18 mouse cellular contexts compared by ENCODE assay signal in genomic region chr8:87723015-87723414, GRCm38 (mm10).
DNase-seq lines count a peak whose midpoint lies in the region; ATAC-seq and TF ChIP-seq lines count a peak whose summit lies in the region.
"Had no signal": no experiment of that assay in that cellular context is flagged by ENCODE, and none has a peak within 500 bp of the region (broad histone marks: within the 10 kb centered on the region; RNA-seq: fewer than 3 reads in every experiment).

No protein-coding gene starts in this region.

- H3K4me2 ChIP-seq in midbrain, embryonic 13.5 days (replicated peaks) = no peak overlapping the region
- no peak overlapping the region for H3K4me2 ChIP-seq in hindbrain, embryonic 15.5 days
- H3K4me2 ChIP-seq in neural tube, embryonic 15.5 days = no peak overlapping the region
- H3K4me2 ChIP-seq: stomach, embryonic 15.5 days had no signal

- DNase-seq in gastrocnemius, adult 2 months = no peak
- DNase-seq in gastrocnemius, postnatal 10 days = no peak
- DNase-seq in midbrain, embryonic 10.5 days (ENCODE audit: low spot score) = no peak
- DNase-seq in right cerebral cortex, adult 18-20 months = no peak
- DNase-seq: cerebellum, postnatal 36 days; gastrocnemius, postnatal 25 days; kidney, adult 9 months; liver; lung, adult 18-20 months; thymus, postnatal 14 days had no signal

- H3K4me3 ChIP-seq in gastrocnemius, adult 2 months = no peak overlapping the region
- H3K4me3 ChIP-seq in midbrain, embryonic 13.5 days (replicated peaks) = no peak overlapping the region
- no peak overlapping the region for H3K4me3 ChIP-seq in midbrain, embryonic 10.5 days
- H3K4me3 ChIP-seq in hindbrain, embryonic 15.5 days = no peak overlapping the region
- H3K4me3 ChIP-seq in neural tube, embryonic 15.5 days (replicated peaks) = no peak overlapping the region
- H3K4me3 ChIP-seq: heart, embryonic 10.5 days; stomach, embryonic 15.5 days had no signal

- H3K36me3 ChIP-seq in midbrain, embryonic 13.5 days = no peaks in the 10 kb centered on the region
- peaks cover 23% of the 10 kb centered on the region for H3K36me3 ChIP-seq in midbrain, embryonic 10.5 days
- no peaks in the 10 kb centered on the region for H3K36me3 ChIP-seq in hindbrain, embryonic 15.5 days
- H3K36me3 ChIP-seq in neural tube, embryonic 15.5 days = no peaks in the 10 kb centered on the region
- H3K36me3 ChIP-seq: heart, embryonic 10.5 days; stomach, embryonic 15.5 days had no signal

- no peak for ATAC-seq in midbrain, embryonic 13.5 days
- ATAC-seq in hindbrain, embryonic 15.5 days (ENCODE audit: low FRiP score, low read depth) = no peak
- no peak for ATAC-seq in neural tube, embryonic 15.5 days (ENCODE audit: low FRiP score)
- ATAC-seq: activated CD4-positive, CD25-positive, alpha-beta regulatory T cell, adult 4 months; inflammation-experienced regulatory T-cells, adult 6 months had no signal

- intact Hi-C loops in gastrocnemius, adult 2 months (cut with DNase I) = no loop called here

- peaks cover 64% of the 10 kb centered on the region for H3K4me1 ChIP-seq in midbrain, embryonic 13.5 days (replicated peaks)
- H3K4me1 ChIP-seq in midbrain, embryonic 10.5 days = peaks cover 40% of the 10 kb centered on the region
- peaks cover 46% of the 10 kb centered on the region for H3K4me1 ChIP-seq in hindbrain, embryonic 15.5 days (replicated peaks)
- H3K4me1 ChIP-seq in neural tube, embryonic 15.5 days = peaks cover 63% of the 10 kb centered on the region

- no peaks in the 10 kb centered on the region for H3K9me3 ChIP-seq in midbrain, embryonic 13.5 days
- no peaks in the 10 kb centered on the region for H3K9me3 ChIP-seq in midbrain, embryonic 10.5 days (replicated peaks)
- H3K9me3 ChIP-seq in hindbrain, embryonic 15.5 days = no peaks in the 10 kb centered on the region
- no peaks in the 10 kb centered on the region for H3K9me3 ChIP-seq in neural tube, embryonic 15.5 days (replicated peaks)
- H3K9me3 ChIP-seq: heart, embryonic 10.5 days; stomach, embryonic 15.5 days had no signal

- H3K9ac ChIP-seq in midbrain, embryonic 13.5 days (replicated peaks) = no peak overlapping the region
- no peak overlapping the region for H3K9ac ChIP-seq in hindbrain, embryonic 15.5 days
- no peak overlapping the region for H3K9ac ChIP-seq in neural tube, embryonic 15.5 days (replicated peaks)
- H3K9ac ChIP-seq: stomach, embryonic 15.5 days had no signal

- H3K27ac ChIP-seq in gastrocnemius, adult 2 months = peak overlapping the region; percentile 12; the same call in 1 of the 2 replicates
- H3K27ac ChIP-seq in midbrain, embryonic 13.5 days = peak overlapping the region; percentile 54; the same call in 1 of the 2 replicates
- no peak overlapping the region for H3K27ac ChIP-seq in midbrain, embryonic 10.5 days (replicated peaks)
- H3K27ac ChIP-seq in hindbrain, embryonic 15.5 days (replicated peaks) = peak overlapping the region; percentile 44
- 0 out of 2 replicates have a peak overlapping the region, but pooled peaks have one; percentile 55 for H3K27ac ChIP-seq in neural tube, embryonic 15.5 days (replicated peaks)
- H3K27ac ChIP-seq: heart, embryonic 10.5 days; macrophage; stomach, embryonic 15.5 days had no signal

- TF ChIP-seq CTCF in gastrocnemius, adult 2 months (IDR thresholded peaks at IDR 0.05) = no peak

- 58% methylated on average over 8 of the region's 8 CpGs for WGBS in midbrain, embryonic 13.5 days
- 79% methylated on average over 8 of the region's 8 CpGs for WGBS in midbrain, embryonic 10.5 days
- 55% methylated on average over 8 of the region's 8 CpGs for WGBS in hindbrain, embryonic 15.5 days
- 60% methylated on average over 8 of the region's 8 CpGs for whole genome bisulfite sequencing in neural tube, embryonic 15.5 days

- H3K27me3 ChIP-seq in midbrain, embryonic 13.5 days = no peaks in the 10 kb centered on the region
- H3K27me3 ChIP-seq in midbrain, embryonic 10.5 days (ENCODE audit: low read depth, poor library complexity, severe bottlenecking) = no peaks in the 10 kb centered on the region
- no peaks in the 10 kb centered on the region for H3K27me3 ChIP-seq in hindbrain, embryonic 15.5 days
- no peaks in the 10 kb centered on the region for H3K27me3 ChIP-seq in neural tube, embryonic 15.5 days (replicated peaks)
- H3K27me3 ChIP-seq: stomach, embryonic 15.5 days had no signal
